Mouse (Mus musculus) CH12.LX (cell line): ENCODE measurements around the gene Dhdh. TPM values are rescaled to one million over a fixed set of nuclear protein-coding genes. Genes with fewer than 3 reads are reported as not detected.

Experiments used
- DNase-seq: peaks from one replicate; pipeline ENCODE4 v3.0.0-alpha.2; 2013; ENCODE audit errors: extremely low read depth
- H3K27ac ChIP-seq: 2 replicates; pipeline ENCODE4 v1.5.1; 2012; ENCODE audit warnings: low read depth, mild to moderate bottlenecking, control low read depth, moderate library complexity; ENCODE audit not compliant: insufficient read depth
- H3K27me3 ChIP-seq: replicated peaks from 2 replicates; pipeline ENCODE3; 2012; ENCODE audit warnings: inconsistent platforms
- H3K36me3 ChIP-seq, 2 experiments: replicated peaks in 1 of 2; 2 replicates each; pipeline versions ENCODE3 to v1.6.1; 2012; ENCODE audit warnings: inconsistent platforms in 1 of 2, low read length in 1 of 2, mild to moderate bottlenecking in 1 of 2, mixed read lengths in 1 of 2, moderate library complexity in 1 of 2; ENCODE audit not compliant: control insufficient read depth in 1 of 2, insufficient read depth in 1 of 2
- H3K4me1 ChIP-seq, 2 experiments: 2 replicates each; pipeline ENCODE4 v1.6.1; 2012; ENCODE audit warnings: inconsistent platforms in 1 of 2, moderate library complexity in 1 of 2; ENCODE audit not compliant: insufficient read depth in 2 of 2, control insufficient read depth in 1 of 2
- H3K4me2 ChIP-seq: 2 replicates; pipeline ENCODE4 v1.6.1; 2012; ENCODE audit warnings: low read depth, mild to moderate bottlenecking, control low read depth; ENCODE audit not compliant: poor library complexity, insufficient read depth, severe bottlenecking
- H3K4me3 ChIP-seq, 3 experiments: fragments of 150-350 bp in 1 of 3; sonication (generic) in 1 of 3; replicated peaks in 1 of 3; 2 replicates each; pipeline versions ENCODE3 to v1.5.1; 2011 to 2012; ENCODE audit warnings: low read depth in 2 of 3, low read length in 2 of 3, mild to moderate bottlenecking in 2 of 3, moderate library complexity in 2 of 3, control low read depth in 1 of 3, improper control_type of control experiment in 1 of 3, inconsistent platforms in 1 of 3, mixed read lengths in 1 of 3; ENCODE audit not compliant: poor library complexity in 1 of 3
- H3K79me2 ChIP-seq: replicated peaks from 2 replicates; pipeline ENCODE4 v1.6.1; 2012; ENCODE audit warnings: mild to moderate bottlenecking, moderate library complexity; ENCODE audit not compliant: control insufficient read depth, poor library complexity, insufficient read depth, severe bottlenecking; ENCODE audit errors: extremely low read depth
- H3K9ac ChIP-seq: 2 replicates; pipeline ENCODE4 v1.6.1; 2012; ENCODE audit warnings: low read depth, mild to moderate bottlenecking, control low read depth, moderate library complexity; ENCODE audit not compliant: insufficient read depth
- H3K9me3 ChIP-seq: replicated peaks from 2 replicates; pipeline ENCODE3; 2012; ENCODE audit warnings: low read length, inconsistent platforms, mixed read lengths
- BHLHE40 ChIP-seq: IDR thresholded peaks from 2 replicates; pipeline ENCODE4 v1.6.1; 2011; ENCODE audit warnings: mild to moderate bottlenecking, low read depth, low read length, improper control_type of control experiment
- CTCF ChIP-seq, 2 experiments: IDR thresholded peaks in 1 of 2; conservative IDR thresholded peaks in 1 of 2; 2 replicates each; pipeline ENCODE4 v1.5.1; 2011 to 2012; ENCODE audit warnings: low read depth in 2 of 2, low read length in 2 of 2, improper control_type of control experiment in 1 of 2, inconsistent platforms in 1 of 2, mild to moderate bottlenecking in 1 of 2, moderate library complexity in 1 of 2
- E2F4 ChIP-seq: IDR thresholded peaks from 2 replicates; pipeline ENCODE4 v1.6.1; 2011; ENCODE audit warnings: low read depth, low read length, improper control_type of control experiment; ENCODE audit not compliant: insufficient replicate concordance
- EP300 ChIP-seq: IDR thresholded peaks from 2 replicates; pipeline ENCODE4 v1.6.1; 2011; ENCODE audit warnings: low read length, improper control_type of control experiment
- GABPA ChIP-seq: IDR thresholded peaks from 2 replicates; pipeline ENCODE4 v1.6.1; 2012; ENCODE audit warnings: low read depth, low read length, improper control_type of control experiment, inconsistent platforms; ENCODE audit not compliant: insufficient replicate concordance
- HCFC1 ChIP-seq: IDR thresholded peaks from 2 replicates; pipeline ENCODE4 v1.6.1; 2012; ENCODE audit warnings: low read depth, mild to moderate bottlenecking, inconsistent platforms, low read length, improper control_type of control experiment
- IRF4 ChIP-seq: IDR thresholded peaks from 2 replicates; pipeline ENCODE4 v1.6.1; 2014; ENCODE audit warnings: low read depth, mild to moderate bottlenecking, inconsistent platforms, low read length, improper control_type of control experiment
- MAX ChIP-seq: IDR thresholded peaks from 2 replicates; pipeline ENCODE4 v1.6.1; 2011; ENCODE audit warnings: low read length, improper control_type of control experiment
- MEF2A ChIP-seq: IDR thresholded peaks from 2 replicates; pipeline ENCODE4 v1.6.1; 2014; ENCODE audit warnings: low read depth, mild to moderate bottlenecking, inconsistent platforms, low read length, improper control_type of control experiment, borderline replicate concordance
- NELFE ChIP-seq: IDR thresholded peaks from 2 replicates; pipeline ENCODE4 v1.6.1; 2011; ENCODE audit warnings: low read depth, low read length, improper control_type of control experiment
- NRF1 ChIP-seq: IDR thresholded peaks from 2 replicates; pipeline ENCODE4 v1.6.1; 2014; ENCODE audit warnings: low read depth, mild to moderate bottlenecking, inconsistent platforms, low read length, improper control_type of control experiment, moderate library complexity
- PAX5 ChIP-seq: IDR thresholded peaks from 2 replicates; pipeline ENCODE4 v1.6.1; 2012; ENCODE audit warnings: low read length, inconsistent platforms, mixed read lengths
- POLR2A ChIP-seq: IDR thresholded peaks from 2 replicates; pipeline ENCODE4 v1.6.1; 2011; ENCODE audit warnings: low read depth, mild to moderate bottlenecking, improper control_type of control experiment, low read length
- RAD21 ChIP-seq: IDR thresholded peaks from 2 replicates; pipeline ENCODE4 v1.6.1; 2011; ENCODE audit warnings: low read depth, mild to moderate bottlenecking, low read length, improper control_type of control experiment, moderate library complexity
- SMC3 ChIP-seq: IDR thresholded peaks from 2 replicates; pipeline ENCODE4 v1.6.1; 2011; ENCODE audit warnings: low read depth, low read length, improper control_type of control experiment
- TCF12 ChIP-seq: IDR thresholded peaks from 2 replicates; pipeline ENCODE4 v1.6.1; 2014; ENCODE audit warnings: low read depth, mild to moderate bottlenecking, inconsistent platforms, low read length, improper control_type of control experiment
- UBTF ChIP-seq: IDR thresholded peaks from 2 replicates; pipeline ENCODE4 v1.6.1; 2012; ENCODE audit warnings: low read depth, mild to moderate bottlenecking, inconsistent platforms, low read length, improper control_type of control experiment, moderate library complexity
- USF1 ChIP-seq: IDR thresholded peaks from 2 replicates; pipeline ENCODE4 v1.6.1; 2014; ENCODE audit warnings: low read depth, mild to moderate bottlenecking, inconsistent platforms, low read length, improper control_type of control experiment
- ZC3H11A ChIP-seq: IDR thresholded peaks from 2 replicates; pipeline ENCODE4 v1.6.1; 2012; ENCODE audit warnings: low read depth, mild to moderate bottlenecking, inconsistent platforms, low read length, improper control_type of control experiment
- ZMIZ1 ChIP-seq: IDR thresholded peaks from 2 replicates; pipeline ENCODE4 v1.6.1; 2012; ENCODE audit warnings: low read depth, mild to moderate bottlenecking, inconsistent platforms, low read length, improper control_type of control experiment
- ZNF384 ChIP-seq: IDR thresholded peaks from 2 replicates; pipeline ENCODE4 v1.6.1; 2012; ENCODE audit warnings: low read depth, low read length, improper control_type of control experiment, inconsistent platforms
- dilution Hi-C: fragments of 300-500 bp; cut with MboI; formaldehyde crosslinking; loops from 2 replicates; pipeline ENCODE4 v1.14.3; 2020; ENCODE audit warnings: low sequenced_read_pairs; ENCODE audit not compliant: extremely low pct_unique_long_range_greater_than_20kb, extremely low pct_ligation_motif_present
- in situ Hi-C: fragments of 300-500 bp; cut with MboI; formaldehyde crosslinking; loops from 3 replicates; pipeline ENCODE4 v1.14.3; 2019; ENCODE audit warnings: low sequenced_read_pairs, low pct_ligation_motif_present, low pct_unique_long_range_greater_than_20kb, mixed read lengths
- polyA plus RNA-seq: library from polyadenylated mRNA; unstranded; fragments of >175 nt; gene quantifications from 2 replicates; pipeline ENCODE4 v1.2.1, GENCODE M21; 2012; ENCODE audit warnings: low read depth; ENCODE audit not compliant: insufficient read length
- total RNA-seq, 2 experiments: library from RNA; depleted of rRNA; stranded (reverse); fragments of 300-350 nt in 1 of 2; fragments of >200 nt in 1 of 2; gene quantifications; 2 replicates each; pipeline ENCODE4 v1.2.3; 2012 to 2014

Dhdh gene
- total and polyA plus RNA-seq, 3 experiments = 5.9 to 18.0 (median 7.2) TPM

DNA sequence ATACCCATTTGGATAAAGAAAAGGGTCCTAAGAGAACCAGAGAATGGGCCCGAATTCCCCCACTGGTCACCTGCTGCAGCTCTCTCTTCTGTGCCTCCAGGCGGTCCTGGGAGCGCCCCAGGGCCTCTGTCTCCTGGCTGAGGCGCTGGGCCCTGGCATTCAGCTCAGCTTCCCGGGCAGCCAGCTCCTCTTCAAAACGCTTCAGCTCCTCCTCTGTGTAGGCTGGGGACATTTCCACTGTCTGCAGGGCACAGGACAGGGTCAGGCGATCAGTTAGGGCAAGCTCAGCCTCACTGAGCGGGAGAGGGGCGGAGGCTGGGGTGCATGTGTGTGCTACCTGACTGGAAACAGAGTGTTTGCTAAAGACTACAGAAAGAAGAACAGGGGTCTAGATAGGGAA lies 5.9 kb upstream of the Dhdh start:
- in situ Hi-C loops = no loop called here
- no peak overlapping the region for H3K4me2 ChIP-seq
- H3K79me2 ChIP-seq = no peaks in the 10 kb centered on the region
- peaks cover 6 to 20% of the 10 kb centered on the region in 2 experiments; a peak in 3 of 4 replicates for H3K4me1 ChIP-seq
- no peak overlapping the region for H3K4me3 ChIP-seq
- TF ChIP-seq GABPA (no peak), ZC3H11A (no peak), NRF1 (no peak), HCFC1 (no peak), POLR2A (no peak), MEF2A (no peak), CTCF (conservative IDR thresholded peaks at IDR 0.05 in 1 of 2, IDR thresholded peaks at IDR 0.05 in 1 of 2; ENCODE audit: low read depth in 2 of 2, low read length in 2 of 2) (no peak), BHLHE40 (no peak), IRF4 (no peak), UBTF (no peak), USF1 (no peak), SMC3 (no peak), ZMIZ1 (no peak), TCF12 (no peak), NELFE (no peak), E2F4 (no peak)
- H3K9ac ChIP-seq = no peak overlapping the region
- H3K9me3 ChIP-seq = no peaks in the 10 kb centered on the region
- no peak overlapping the region for H3K27ac ChIP-seq
- peaks cover 56 to 76% of the 10 kb centered on the region in 2 experiments for H3K36me3 ChIP-seq
- DNase-seq = no peak
- dilution Hi-C loops = no loop called here
- no peaks in the 10 kb centered on the region for H3K27me3 ChIP-seq

DNA sequence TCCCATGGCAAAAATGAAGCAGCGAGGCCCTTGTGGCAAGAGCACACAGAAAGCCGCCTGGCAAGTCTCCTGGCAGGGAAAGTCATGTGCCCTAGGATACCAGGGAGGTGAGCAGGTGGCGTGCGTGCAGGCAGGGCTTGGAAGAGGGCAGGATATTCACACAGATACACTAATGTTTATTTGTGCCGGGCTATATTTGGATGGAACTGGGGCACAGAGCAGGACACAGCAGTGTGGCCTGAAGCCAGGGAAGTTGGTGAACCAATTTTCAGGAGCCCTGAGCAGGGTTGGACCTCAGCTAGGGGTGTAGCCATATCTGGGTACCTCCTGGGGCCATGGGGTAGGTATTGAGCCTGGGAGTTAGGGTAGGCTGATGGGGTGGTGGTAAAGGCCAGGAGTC lies 4.3 kb upstream of the Dhdh start:
- H3K4me3 ChIP-seq = no peak overlapping the region
- H3K9me3 ChIP-seq = no peaks in the 10 kb centered on the region
- in situ Hi-C loops = no loop called here
- no peak overlapping the region for H3K4me2 ChIP-seq
- H3K27ac ChIP-seq = no peak overlapping the region
- H3K27me3 ChIP-seq = no peaks in the 10 kb centered on the region
- peaks cover 6 to 24% of the 10 kb centered on the region in 2 experiments; a peak in 3 of 4 replicates for H3K4me1 ChIP-seq
- TF ChIP-seq RAD21 = no peak
- no peak for TF ChIP-seq MEF2A
- TF ChIP-seq ZNF384 = no peak
- no peak for TF ChIP-seq PAX5
- TF ChIP-seq EP300 = no peak
- TF ChIP-seq MAX = no peak
- H3K36me3 ChIP-seq = peaks cover 42 to 61% of the 10 kb centered on the region in 2 experiments
- dilution Hi-C loops = no loop called here
- DNase-seq = no peak
- H3K9ac ChIP-seq = no peak overlapping the region
- H3K79me2 ChIP-seq = no peaks in the 10 kb centered on the region
